Comparison of ENCODE assay signal across 20 mouse cellular contexts in genomic region chr5:99849001-99849400, GRCm38 (mm10). TPM values are rescaled to one million over a fixed set of nuclear protein-coding genes. Genes with fewer than 3 reads are reported as not detected.
DNase-seq lines count a peak whose midpoint lies in the region; ATAC-seq lines count a peak whose summit lies in the region.
"Had no signal": no experiment of that assay in that cellular context is flagged by ENCODE, and none has a peak within 500 bp of the region (broad histone marks: within the 10 kb centered on the region; RNA-seq: fewer than 3 reads in every experiment).

No protein-coding gene starts in this region.

- DNase-seq in hindbrain, embryonic 10.5 days (ENCODE audit: low spot score), result no peak
- no peak for DNase-seq in hindbrain, embryonic 11.5 days (ENCODE audit: low spot score)
- no peak for DNase-seq in neural tube, embryonic 10.5 days (ENCODE audit: extremely low spot score, low spot score)
- DNase-seq in forelimb bud, embryonic 11.5 days (ENCODE audit: low read depth, low spot score), result peak; percentile 24
- DNase-seq in gastrocnemius, postnatal 10 days, result no peak
- DNase-seq in right cerebral cortex, postnatal 14 days, result no peak
- DNase-seq: adrenal gland, adult 2 months; cerebellum, adult 9-11 months; gastrocnemius, postnatal 25 days; kidney, adult 18-20 months; liver; lung, postnatal 10 days; right cerebral cortex, postnatal 25 days; thymus, postnatal 36 days had no signal

- no peak overlapping the region for H3K4me2 ChIP-seq in hindbrain, embryonic 11.5 days (replicated peaks; ENCODE audit: low read depth, low read length)
- H3K4me2 ChIP-seq in neural tube, embryonic 12.5 days (replicated peaks), result 0 out of 2 replicates have a peak overlapping the region, but pooled peaks have one; percentile 5
- H3K4me2 ChIP-seq: embryonic facial prominence, embryonic 15.5 days had no signal

- peaks cover 11% of the 10 kb centered on the region for H3K4me1 ChIP-seq in hindbrain, embryonic 10.5 days (replicated peaks)
- H3K4me1 ChIP-seq in hindbrain, embryonic 11.5 days (replicated peaks; ENCODE audit: control insufficient read depth, insufficient read depth, low read length), result no peaks in the 10 kb centered on the region
- peaks cover 6% of the 10 kb centered on the region; the same call in 1 of the 2 replicates for H3K4me1 ChIP-seq in neural tube, embryonic 12.5 days

- H3K27ac ChIP-seq in hindbrain, embryonic 10.5 days, result 0 out of 2 replicates have a peak overlapping the region, but pooled peaks have one; percentile 53
- no peak overlapping the region for H3K27ac ChIP-seq in hindbrain, embryonic 11.5 days (ENCODE audit: low read depth, low read length)
- H3K27ac ChIP-seq in neural tube, embryonic 12.5 days, result no peak overlapping the region
- H3K27ac ChIP-seq: embryonic facial prominence, embryonic 15.5 days; kidney, postnatal 0 days had no signal

- H3K9ac ChIP-seq in hindbrain, embryonic 11.5 days (ENCODE audit: low read depth, low read length), result no peak overlapping the region
- H3K9ac ChIP-seq in neural tube, embryonic 12.5 days, result no peak overlapping the region
- H3K9ac ChIP-seq: embryonic facial prominence, embryonic 15.5 days had no signal

- H3K4me3 ChIP-seq in hindbrain, embryonic 10.5 days, result no peak overlapping the region
- no peak overlapping the region for H3K4me3 ChIP-seq in hindbrain, embryonic 11.5 days (ENCODE audit: low read depth, low read length)
- H3K4me3 ChIP-seq in neural tube, embryonic 12.5 days, result no peak overlapping the region
- H3K4me3 ChIP-seq: embryonic facial prominence, embryonic 15.5 days had no signal

- WGBS in hindbrain, embryonic 10.5 days, result 49% methylated on average over 9 of the region's 9 CpGs
- WGBS in hindbrain, embryonic 11.5 days, result 54% methylated on average over 9 of the region's 9 CpGs
- 53% methylated on average over 9 of the region's 9 CpGs for WGBS in neural tube, embryonic 12.5 days

- ATAC-seq in hindbrain, embryonic 11.5 days (ENCODE audit: low FRiP score), result no peak
- no peak for ATAC-seq in neural tube, embryonic 12.5 days (ENCODE audit: low FRiP score, low read depth)

- H3K9me3 ChIP-seq in hindbrain, embryonic 10.5 days, result no peaks in the 10 kb centered on the region
- H3K9me3 ChIP-seq in hindbrain, embryonic 11.5 days (ENCODE audit: control insufficient read depth, low read length), result no peaks in the 10 kb centered on the region
- H3K9me3 ChIP-seq in neural tube, embryonic 12.5 days, result no peaks in the 10 kb centered on the region
- H3K9me3 ChIP-seq: embryonic facial prominence, embryonic 15.5 days had no signal

- no peaks in the 10 kb centered on the region for H3K36me3 ChIP-seq in hindbrain, embryonic 10.5 days
- no peaks in the 10 kb centered on the region for H3K36me3 ChIP-seq in hindbrain, embryonic 11.5 days (ENCODE audit: control insufficient read depth, insufficient read depth, low read length)
- H3K36me3 ChIP-seq in neural tube, embryonic 12.5 days, result no peaks in the 10 kb centered on the region
- H3K36me3 ChIP-seq: embryonic facial prominence, embryonic 15.5 days had no signal

- H3K27me3 ChIP-seq in hindbrain, embryonic 10.5 days (ENCODE audit: insufficient read depth, poor library complexity, severe bottlenecking), result no peaks in the 10 kb centered on the region
- no peaks in the 10 kb centered on the region for H3K27me3 ChIP-seq in hindbrain, embryonic 11.5 days (ENCODE audit: control insufficient read depth, insufficient read depth, low read length)
- no peaks in the 10 kb centered on the region for H3K27me3 ChIP-seq in neural tube, embryonic 12.5 days (replicated peaks)
- H3K27me3 ChIP-seq: embryonic facial prominence, embryonic 15.5 days had no signal

RNA-seq across cellular contexts. Expression of gene Vamp9, which starts 57.1 kb away (rescaled TPM):
- polyA plus RNA-seq in hindbrain, embryonic 10.5 days (2016; fragmentation: Nextera tagmentation; extraction: Ambion mirVana), result 0.82 TPM in 1 of 2 replicates, not detected in the other
- 0.24 and 0.60 TPM in 2 replicates for polyA plus RNA-seq in hindbrain, embryonic 11.5 days (2014; fragmentation: Nextera tagmentation; extraction: Ambion mirVana)
- polyA plus RNA-seq in neural tube, embryonic 12.5 days (2016; fragmentation: Nextera tagmentation; extraction: Ambion mirVana), result 0.46 and 0.56 TPM in 2 replicates
- under 1 TPM; 0.49 to 0.56 TPM for total RNA-seq in gastrocnemius, postnatal 10 days (2021)
- total RNA-seq: gastrocnemius, postnatal 25 days; megakaryocyte progenitor cell, adult 5-6 weeks; neutrophil, adult 5-6 weeks had no signal
- polyA plus RNA-seq: spleen, adult 2 months had no signal
